Mouse (Mus musculus): ENCODE measurements at regions not wholly inside any gene's neighbourhood (a gene's known extent, or its start where the extent isn't known, plus 50 kb on each side); places are given as distances from the start of the nearest gene placed in this dataset.

GRCm38 (mm10) chr17:63575316-63576007 lies 75.6 kb upstream of the Fbxl17 start:
- Histone ChIP-seq H3K9ac (no peak overlapping the region), H3K36me3 (no peaks in the 10 kb centered on the region), H3K4me1 (replicated peaks) (no peaks in the 10 kb centered on the region), H3K4me2 (no peak overlapping the region), H3K4me3 (no peak overlapping the region), H3K27me3 (no peaks in the 10 kb centered on the region), H3K27ac (no peak overlapping the region), H3K9me3 (replicated peaks) (no peaks in the 10 kb centered on the region)
- no peak for ATAC-seq (replicated peaks; ENCODE audit: insufficient number of reproducible peaks, insufficient read depth, low FRiP score, low read depth)
- WGBS: 74% methylated on average over 4 of the region's 4 CpGs

- H3K9ac ChIP-seq: no peak overlapping the region
- H3K4me1 ChIP-seq (replicated peaks): no peaks in the 10 kb centered on the region
- no peak overlapping the region for H3K27ac ChIP-seq
- WGBS: 71% methylated on average over 4 of the region's 4 CpGs
- no peak overlapping the region for H3K4me3 ChIP-seq
- no peaks in the 10 kb centered on the region for H3K36me3 ChIP-seq
- H3K27me3 ChIP-seq: no peaks in the 10 kb centered on the region
- no peak for ATAC-seq (replicated peaks; ENCODE audit: insufficient number of reproducible peaks, insufficient read depth, low FRiP score, low read depth)
- H3K9me3 ChIP-seq (replicated peaks): no peaks in the 10 kb centered on the region
- no peak overlapping the region for H3K4me2 ChIP-seq
These were observed 83.1 kb upstream of the Fbxl17 start for GRCm38 (mm10) chr17:63582870-63583269.

GRCm38 (mm10) chr17:63607021-63607751 lies 107.4 kb upstream of the Fbxl17 start:
- ATAC-seq (replicated peaks; ENCODE audit: insufficient number of reproducible peaks, insufficient read depth, low FRiP score, low read depth): no peak
- H3K4me3 ChIP-seq: no peak overlapping the region
- H3K4me2 ChIP-seq: no peak overlapping the region
- no peaks in the 10 kb centered on the region for H3K9me3 ChIP-seq (replicated peaks)
- 61% methylated on average over 7 of the region's 7 CpGs for WGBS
- no peak overlapping the region for H3K9ac ChIP-seq
- H3K36me3 ChIP-seq: no peaks in the 10 kb centered on the region
- H3K27ac ChIP-seq: no peak overlapping the region
- H3K27me3 ChIP-seq: no peaks in the 10 kb centered on the region
- H3K4me1 ChIP-seq (replicated peaks): no peaks in the 10 kb centered on the region

GRCm38 (mm10) chr17:63622726-63623125 lies 122.9 kb upstream of the Fbxl17 start:
- no peaks in the 10 kb centered on the region for H3K36me3 ChIP-seq
- no peaks in the 10 kb centered on the region for H3K4me1 ChIP-seq (replicated peaks)
- no peak overlapping the region for H3K27ac ChIP-seq
- H3K4me2 ChIP-seq: no peak overlapping the region
- 12% methylated on average over 3 of the region's 3 CpGs for WGBS
- no peak for ATAC-seq (replicated peaks; ENCODE audit: insufficient number of reproducible peaks, insufficient read depth, low FRiP score, low read depth)
- no peaks in the 10 kb centered on the region for H3K9me3 ChIP-seq (replicated peaks)
- no peaks in the 10 kb centered on the region for H3K27me3 ChIP-seq
- no peak overlapping the region for H3K9ac ChIP-seq
- no peak overlapping the region for H3K4me3 ChIP-seq

- Histone ChIP-seq H3K4me3 (no peak overlapping the region), H3K4me2 (no peak overlapping the region), H3K27ac (no peak overlapping the region), H3K4me1 (replicated peaks) (no peaks in the 10 kb centered on the region), H3K9ac (no peak overlapping the region), H3K36me3 (no peaks in the 10 kb centered on the region), H3K27me3 (no peaks in the 10 kb centered on the region), H3K9me3 (replicated peaks) (no peaks in the 10 kb centered on the region)
- WGBS: 77% methylated on average over 2 of the region's 2 CpGs
- ATAC-seq (replicated peaks; ENCODE audit: insufficient number of reproducible peaks, insufficient read depth, low FRiP score, low read depth): no peak
These were observed 137.8 kb upstream of the Fbxl17 start for GRCm38 (mm10) chr17:63637598-63637997.

- H3K4me1 ChIP-seq (replicated peaks): no peaks in the 10 kb centered on the region
- no peaks in the 10 kb centered on the region for H3K36me3 ChIP-seq
- WGBS: 51% methylated on average over 4 of the region's 4 CpGs
- no peak overlapping the region for H3K4me3 ChIP-seq
- no peaks in the 10 kb centered on the region for H3K9me3 ChIP-seq (replicated peaks)
- no peak for ATAC-seq (replicated peaks; ENCODE audit: insufficient number of reproducible peaks, insufficient read depth, low FRiP score, low read depth)
- no peak overlapping the region for H3K9ac ChIP-seq
- 0 out of 2 replicates have a peak overlapping the region, but pooled peaks have one; percentile 16 for H3K27ac ChIP-seq
- H3K4me2 ChIP-seq: no peak overlapping the region
- H3K27me3 ChIP-seq: no peaks in the 10 kb centered on the region
These were observed 144.6 kb upstream of the Fbxl17 start for GRCm38 (mm10) chr17:63644390-63644789.

GRCm38 (mm10) chr17:63657687-63658086 lies 157.9 kb upstream of the Fbxl17 start:
- Histone ChIP-seq H3K4me3 (no peak overlapping the region), H3K9me3 (replicated peaks) (no peaks in the 10 kb centered on the region), H3K4me2 (no peak overlapping the region), H3K9ac (no peak overlapping the region), H3K27me3 (no peaks in the 10 kb centered on the region), H3K36me3 (no peaks in the 10 kb centered on the region), H3K4me1 (replicated peaks) (no peaks in the 10 kb centered on the region), H3K27ac (no peak overlapping the region)
- whole genome bisulfite sequencing: 73% methylated on average over 6 of the region's 6 CpGs
- ATAC-seq (replicated peaks; ENCODE audit: insufficient number of reproducible peaks, insufficient read depth, low FRiP score, low read depth): no peak

- H3K27me3 ChIP-seq: no peaks in the 10 kb centered on the region
- no peak overlapping the region for H3K9ac ChIP-seq
- no peak overlapping the region for H3K4me3 ChIP-seq
- peak; percentile 50; the same call in 1 of the 2 replicates for ATAC-seq (replicated peaks; ENCODE audit: insufficient number of reproducible peaks, insufficient read depth, low FRiP score, low read depth)
- H3K4me1 ChIP-seq (replicated peaks): no peaks in the 10 kb centered on the region
- H3K27ac ChIP-seq: peak overlapping the region; percentile 66
- 66% methylated on average over 13 of the region's 13 CpGs for WGBS
- H3K4me2 ChIP-seq: no peak overlapping the region
- H3K36me3 ChIP-seq: no peaks in the 10 kb centered on the region
- no peaks in the 10 kb centered on the region for H3K9me3 ChIP-seq (replicated peaks)
These were observed 161.1 kb upstream of the Fbxl17 start for GRCm38 (mm10) chr17:63660841-63661481.

- Histone ChIP-seq H3K9me3 (replicated peaks) (no peaks in the 10 kb centered on the region), H3K9ac (no peak overlapping the region), H3K4me1 (replicated peaks) (no peaks in the 10 kb centered on the region), H3K4me2 (no peak overlapping the region), H3K4me3 (no peak overlapping the region), H3K36me3 (no peaks in the 10 kb centered on the region), H3K27me3 (no peaks in the 10 kb centered on the region), H3K27ac (peak overlapping the region; percentile 61)
- ATAC-seq (replicated peaks; ENCODE audit: insufficient number of reproducible peaks, insufficient read depth, low FRiP score, low read depth): no peak
- WGBS: 85% methylated on average over 4 of the region's 4 CpGs
These were observed 161.8 kb upstream of the Fbxl17 start for GRCm38 (mm10) chr17:63661584-63661983.

- no peaks in the 10 kb centered on the region for H3K27me3 ChIP-seq
- H3K27ac ChIP-seq: peak overlapping the region; percentile 61
- H3K4me1 ChIP-seq (replicated peaks): no peaks in the 10 kb centered on the region
- H3K36me3 ChIP-seq: no peaks in the 10 kb centered on the region
- no peak for ATAC-seq (replicated peaks; ENCODE audit: insufficient number of reproducible peaks, insufficient read depth, low FRiP score, low read depth)
- no peak overlapping the region for H3K9ac ChIP-seq
- H3K9me3 ChIP-seq (replicated peaks): no peaks in the 10 kb centered on the region
- 59% methylated on average over 12 of the region's 12 CpGs for WGBS
- no peak overlapping the region for H3K4me2 ChIP-seq
- H3K4me3 ChIP-seq: no peak overlapping the region
These were observed 162.4 kb upstream of the Fbxl17 start for GRCm38 (mm10) chr17:63662251-63662650.

GRCm38 (mm10) chr17:63676791-63677190 lies 177.0 kb upstream of the Fbxl17 start:
- Histone ChIP-seq H3K36me3 (no peaks in the 10 kb centered on the region), H3K4me3 (no peak overlapping the region), H3K9me3 (replicated peaks) (no peaks in the 10 kb centered on the region), H3K4me1 (replicated peaks) (no peaks in the 10 kb centered on the region), H3K9ac (no peak overlapping the region), H3K27ac (no peak overlapping the region), H3K27me3 (no peaks in the 10 kb centered on the region), H3K4me2 (no peak overlapping the region)
- ATAC-seq (replicated peaks; ENCODE audit: insufficient number of reproducible peaks, insufficient read depth, low FRiP score, low read depth): no peak
- 80% methylated on average over 8 of the region's 8 CpGs for WGBS

Measured in heart, embryonic 15.5 days (tissue).